Mouse (Mus musculus) intestine, postnatal 0 days (tissue): ENCODE measurements around the gene Pecr. TPM values are rescaled to one million over a fixed set of nuclear protein-coding genes. Genes with fewer than 3 reads are reported as not detected.
A peak's percentile ranks its signal among the peaks of the same experiment; 100 is the strongest.
"Not testable (repeated sequence)": the region's sequence is repeated elsewhere in the genome, so short reads cannot be mapped to it uniquely, and the experiment has no call there.

ENCODE experiments used
- ATAC-seq: fragments of 200-750 bp; cut with Nextera tagmentation; 2 replicates; pipeline ENCODE4 v1.8.0; 2017; ENCODE audit warnings: mild to moderate bottlenecking, moderate TSS enrichment, moderate library complexity
- H3K27ac ChIP-seq: fragments of 300-500 bp; sonication (generic); 2 replicates; pipeline ENCODE4 v1.5.1; 2014; ENCODE audit warnings: mild to moderate bottlenecking, low read depth, low read length, moderate library complexity
- H3K27me3 ChIP-seq: fragments of 300-500 bp; sonication (generic); replicated peaks from 2 replicates; pipeline ENCODE4 v1.6.1; 2014; ENCODE audit warnings: low read length, mixed read lengths; ENCODE audit not compliant: control insufficient read depth, insufficient read depth
- H3K36me3 ChIP-seq: fragments of 300-500 bp; sonication (generic); 2 replicates; pipeline ENCODE4 v1.6.1; 2014; ENCODE audit warnings: mild to moderate bottlenecking, moderate library complexity; ENCODE audit not compliant: control insufficient read depth, insufficient read depth
- H3K4me1 ChIP-seq: fragments of 300-500 bp; sonication (generic); replicated peaks from 2 replicates; pipeline ENCODE4 v1.6.1; 2014; ENCODE audit warnings: antibody characterized with exemption, low read length, mixed read lengths; ENCODE audit not compliant: control insufficient read depth, insufficient read depth
- H3K4me2 ChIP-seq: fragments of 300-500 bp; sonication (generic); replicated peaks from 2 replicates; pipeline ENCODE4 v1.6.1; 2014; ENCODE audit warnings: low read depth, mild to moderate bottlenecking, moderate library complexity
- H3K4me3 ChIP-seq: fragments of 300-500 bp; sonication (generic); 2 replicates; pipeline ENCODE4 v1.5.1; 2014; ENCODE audit warnings: low read depth, low read length
- H3K9ac ChIP-seq: fragments of 300-500 bp; sonication (generic); 2 replicates; pipeline ENCODE4 v1.6.1; 2014; ENCODE audit warnings: mild to moderate bottlenecking, low read depth, low read length
- H3K9me3 ChIP-seq: fragments of 300-500 bp; sonication (generic); 2 replicates; pipeline ENCODE4 v1.6.1; 2016; ENCODE audit warnings: mixed run types; ENCODE audit not compliant: control insufficient read depth
- CTCF ChIP-seq: sonication (generic); IDR thresholded peaks from 2 replicates; pipeline ENCODE4 v1.5.1; 2016; ENCODE audit warnings: low read depth, mild to moderate bottlenecking, control low read depth, antibody characterized with exemption, moderate library complexity
- WGBS: fragments of 180-500 bp; shearing (Covaris S2); extraction: QIAGEN DNeasy Blood & Tissue Kit; methylation state at CpG from one replicate; pipeline ENCODE4 v1.1.7; 2014; 5-methylcytosine and 5-hydroxymethylcytosine counted together
- polyA plus RNA-seq: library from polyadenylated mRNA; unstranded; fragments of >200 nt; fragmentation: Nextera tagmentation; extraction: Ambion mirVana; gene quantifications from 2 replicates; pipeline ENCODE4 v1.2.1, GENCODE M21; 2015

Pecr gene
- polyA plus RNA-seq, 1 experiment from 2014 or later: 67.9 TPM

- WGBS: 44% methylated on average over 3 of the region's 3 CpGs
- Histone ChIP-seq H3K36me3 (no peaks in the 10 kb centered on the region), H3K4me3 (no peak overlapping the region)
Measured at GRCm38 (mm10) chr1:72228974-72229373, 55.1 kb downstream of the Pecr start.

DNA sequence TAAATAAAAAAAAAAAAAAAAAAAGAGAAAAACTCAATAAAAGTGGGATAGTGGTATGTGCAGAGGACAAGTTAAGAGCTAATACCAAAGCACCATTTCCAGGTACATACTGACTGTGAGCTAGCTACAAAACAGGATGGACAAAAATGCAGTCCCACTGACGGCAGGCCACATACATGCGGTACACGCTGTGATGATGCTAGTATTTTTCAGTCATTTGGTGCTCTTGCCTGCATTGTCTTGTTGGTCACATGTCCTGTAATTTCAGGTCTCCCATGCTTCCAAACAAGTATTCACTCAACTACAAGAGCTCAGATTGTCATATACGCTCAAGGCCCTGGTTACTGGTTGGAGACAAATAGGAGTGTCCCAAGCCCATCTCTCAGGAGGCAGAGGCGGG lies 56.6 kb downstream of the Pecr start:
- Histone ChIP-seq H3K36me3 (no peaks in the 10 kb centered on the region), H3K9ac (no peak overlapping the region), H3K4me2 (no peak overlapping the region), H3K27ac (no peak overlapping the region), H3K9me3 (no peaks in the 10 kb centered on the region), H3K27me3 (no peaks in the 10 kb centered on the region), H3K4me1 (no peaks in the 10 kb centered on the region), H3K4me3 (no peak overlapping the region)
- 92% methylated on average over 5 of the region's 5 CpGs for WGBS
- no peak for ATAC-seq
- TF ChIP-seq CTCF: no peak

More at GRCm38 (mm10) chr1:72228974-72229373, 55.1 kb downstream of the Pecr start:
- TF ChIP-seq CTCF: no peak
- Histone ChIP-seq H3K9ac (no peak overlapping the region), H3K27me3 (no peaks in the 10 kb centered on the region), H3K4me1 (no peaks in the 10 kb centered on the region), H3K27ac (no peak overlapping the region), H3K9me3 (no peaks in the 10 kb centered on the region), H3K4me2 (no peak overlapping the region)
- ATAC-seq: no peak

DNA sequence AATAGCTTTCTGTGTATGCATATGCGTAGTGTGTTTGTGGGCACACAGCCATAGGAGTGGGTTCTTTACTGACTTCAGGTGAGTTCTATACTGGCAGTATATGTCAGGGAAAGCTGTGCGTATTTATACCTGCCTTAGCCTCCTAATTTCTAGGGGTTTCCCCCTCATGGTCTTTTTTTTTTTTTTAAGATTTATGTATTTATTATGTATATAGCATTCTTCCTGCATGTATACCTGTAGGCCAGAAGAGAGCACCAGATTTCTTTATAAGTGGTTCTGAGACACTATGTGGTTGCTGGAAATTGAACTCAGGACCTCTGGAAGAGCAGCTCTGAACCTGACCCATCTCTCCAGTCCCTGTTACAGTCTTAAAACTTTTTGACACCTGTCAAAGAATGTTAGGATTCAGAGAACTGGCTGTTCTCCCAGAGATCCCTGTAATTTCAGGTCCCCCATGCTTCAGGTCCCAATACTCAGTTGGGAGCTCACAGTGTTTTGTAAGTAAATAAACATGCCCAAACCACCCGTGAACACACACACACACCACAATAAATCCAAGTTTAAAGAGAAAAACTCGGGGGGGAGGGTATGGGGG lies 57.1 kb downstream of the Pecr start:
- TF ChIP-seq CTCF: no peak
- Histone ChIP-seq H3K9ac (no peak overlapping the region), H3K27ac (no peak overlapping the region), H3K27me3 (no peaks in the 10 kb centered on the region), H3K4me2 (no peak overlapping the region; the same call in 1 of the 2 replicates), H3K4me3 (no peak overlapping the region), H3K36me3 (no peaks in the 10 kb centered on the region), H3K9me3 (no peaks in the 10 kb centered on the region), H3K4me1 (no peaks in the 10 kb centered on the region)
- peak; percentile 12; the same call in 1 of the 2 replicates for ATAC-seq
- 27% methylated on average over 4 of the region's 4 CpGs for WGBS

DNA sequence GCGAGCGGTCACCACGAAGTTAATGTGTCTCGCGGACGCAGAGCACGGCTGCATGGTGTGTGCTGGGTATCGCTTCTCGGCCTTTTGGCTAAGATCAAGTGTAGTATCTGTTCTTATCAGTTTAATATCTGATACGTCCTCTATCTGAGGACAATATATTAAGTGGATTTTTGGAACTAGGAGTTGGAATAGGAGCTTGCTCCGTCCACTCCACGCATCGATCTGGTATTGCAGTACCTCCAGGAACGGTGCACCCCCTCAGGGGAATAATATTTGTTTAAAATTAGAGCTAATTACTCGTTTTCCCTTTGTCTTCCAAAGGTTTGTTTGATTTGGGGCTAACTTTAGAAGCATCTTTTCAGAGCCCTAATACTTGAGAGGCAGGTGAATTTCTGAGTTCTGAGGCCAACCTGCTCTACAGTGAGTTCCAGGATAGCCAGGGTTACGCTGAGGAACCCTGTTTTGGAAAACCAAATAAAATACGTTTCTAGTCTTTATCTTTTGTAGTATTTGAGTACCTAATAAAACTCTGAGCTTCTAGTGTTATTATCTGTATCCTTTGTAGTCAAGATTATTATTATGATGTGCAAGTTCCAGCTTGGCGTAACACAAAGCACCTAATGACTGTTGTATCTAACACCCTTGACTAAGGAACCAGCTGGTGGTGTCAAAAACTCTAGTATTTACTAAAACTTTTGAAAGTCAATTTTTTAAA lies 57.8 kb downstream of the Pecr start:
- Histone ChIP-seq H3K36me3 (no peaks in the 10 kb centered on the region), H3K27me3 (no peaks in the 10 kb centered on the region), H3K4me2 (peak overlapping the region; percentile 83), H3K9me3 (no peaks in the 10 kb centered on the region), H3K9ac (peak overlapping the region; percentile 45), H3K4me3 (peak overlapping the region; percentile 51), H3K4me1 (no peaks in the 10 kb centered on the region), H3K27ac (0 out of 2 replicates have a peak overlapping the region, but pooled peaks have one; percentile 41)
- peak; percentile 84 for ATAC-seq
- no peak for TF ChIP-seq CTCF
- WGBS: 1% methylated on average over 9 of the region's 18 CpGs

GRCm38 (mm10) chr1:72225720-72226171 lies 58.4 kb downstream of the Pecr start:
- not testable (repeated sequence) for H3K9me3 ChIP-seq, H3K4me1 ChIP-seq, H3K27me3 ChIP-seq, H3K36me3 ChIP-seq
- H3K4me2 ChIP-seq: peak overlapping the region; percentile 83
- TF ChIP-seq CTCF: peak; percentile 7; the same call in 1 of the 2 replicates
- peak; percentile 82 for ATAC-seq
- H3K4me3 ChIP-seq: peak overlapping the region; percentile 51
- 2% methylated on average over 25 of the region's 31 CpGs for WGBS
- 0 out of 2 replicates have a peak overlapping the region, but pooled peaks have one; percentile 41 for H3K27ac ChIP-seq
- H3K9ac ChIP-seq: peak overlapping the region; percentile 45

GRCm38 (mm10) chr1:72225054-72225718 lies 58.9 kb downstream of the Pecr start:
- H3K27ac ChIP-seq: no peak overlapping the region
- H3K9ac ChIP-seq: no peak overlapping the region
- H3K9me3 ChIP-seq: no peaks in the 10 kb centered on the region
- 16% methylated on average over 13 of the region's 13 CpGs for WGBS
- H3K4me2 ChIP-seq: peak overlapping the region; percentile 83
- H3K27me3 ChIP-seq: no peaks in the 10 kb centered on the region
- no peak for TF ChIP-seq CTCF
- no peaks in the 10 kb centered on the region for H3K36me3 ChIP-seq
- ATAC-seq: no peak
- H3K4me1 ChIP-seq: no peaks in the 10 kb centered on the region
- peak overlapping the region; percentile 51 for H3K4me3 ChIP-seq
